Mouse (Mus musculus): ENCODE measurements around the gene Slc27a2.

- TF ChIP-seq RCOR1 (IDR thresholded peaks at IDR 0.05; ENCODE audit: low read depth, low read length): no peak
- no peak for TF ChIP-seq MAX (IDR thresholded peaks at IDR 0.05; ENCODE audit: low read length)
- no peak for TF ChIP-seq POLR2AphosphoS2 (IDR thresholded peaks at IDR 0.05; ENCODE audit: low read length)
- no peak for TF ChIP-seq CTCF (IDR thresholded peaks at IDR 0.05 in 2 of 3, conservative IDR thresholded peaks at IDR 0.05 in 1 of 3; ENCODE audit: control insufficient read depth in 1 of 3, insufficient read depth in 1 of 3, low read depth in 2 of 3, low read length in 3 of 3, poor library complexity in 1 of 3, severe bottlenecking in 1 of 3)
- TF ChIP-seq TCF12 (IDR thresholded peaks at IDR 0.05; ENCODE audit: low read depth, low read length): no peak
- no peak for TF ChIP-seq POLR2AphosphoS5 (IDR thresholded peaks at IDR 0.05; ENCODE audit: borderline replicate concordance, low read depth, low read length)
- no peak for TF ChIP-seq ZMIZ1 (IDR thresholded peaks at IDR 0.05; ENCODE audit: low read depth, low read length)
- no peak for TF ChIP-seq MAZ (IDR thresholded peaks at IDR 0.05; ENCODE audit: low read depth, low read length)
- no peak for TF ChIP-seq EP300 (IDR thresholded peaks at IDR 0.05; ENCODE audit: low read depth in 1 of 2, low read length in 2 of 2)
- no peak for TF ChIP-seq MAFK (IDR thresholded peaks at IDR 0.05; ENCODE audit: borderline replicate concordance, low read depth, low read length)
- no peak for TF ChIP-seq MEF2A (IDR thresholded peaks at IDR 0.05; ENCODE audit: extremely low read depth, insufficient replicate concordance, low read depth, low read length, poor library complexity, severe bottlenecking)
- TF ChIP-seq UBTF (IDR thresholded peaks at IDR 0.05; ENCODE audit: borderline replicate concordance, insufficient read depth, low read depth, low read length): no peak
- TF ChIP-seq HCFC1 (IDR thresholded peaks at IDR 0.05; ENCODE audit: low read depth, low read length): no peak
- no peak for TF ChIP-seq POLR2A (IDR thresholded peaks at IDR 0.05; ENCODE audit: control insufficient read depth in 1 of 2, insufficient read depth in 1 of 2, low read depth in 1 of 2, low read length in 2 of 2, poor library complexity in 1 of 2)
Observed at GRCm38 (mm10) chr2:126618470-126619179, 66.4 kb downstream of the Slc27a2 start.
